Mouse (Mus musculus) lung, postnatal 0 days (tissue): ENCODE measurements around the gene Wfdc16. TPM values are rescaled to one million over a fixed set of nuclear protein-coding genes. Genes with fewer than 3 reads are reported as not detected.
"Not testable (repeated sequence)": the region's sequence is repeated elsewhere in the genome, so short reads cannot be mapped to it uniquely, and the experiment has no call there.

Experiments used
- ATAC-seq: fragments of 200-750 bp; cut with Nextera tagmentation; 2 replicates; pipeline ENCODE4 v1.8.0; 2017; ENCODE audit warnings: moderate library complexity
- DNase-seq: peaks from one replicate; pipeline ENCODE4 v3.0.0-alpha.2; 2016; ENCODE audit warnings: low spot score
- H3K27ac ChIP-seq: fragments of 300-500 bp; sonication (generic); 2 replicates; pipeline ENCODE4 v1.5.1; 2014; ENCODE audit warnings: antibody characterized with exemption, mild to moderate bottlenecking, low read length, mixed read lengths
- H3K27me3 ChIP-seq: fragments of 300-500 bp; sonication (generic); replicated peaks from 2 replicates; pipeline ENCODE4 v1.6.1; 2014; ENCODE audit warnings: low read length, mixed read lengths; ENCODE audit not compliant: insufficient read depth
- H3K36me3 ChIP-seq: fragments of 300-500 bp; sonication (generic); 2 replicates; pipeline ENCODE4 v1.6.1; 2014; ENCODE audit warnings: low read length, mixed read lengths; ENCODE audit not compliant: insufficient read depth
- H3K4me1 ChIP-seq: fragments of 300-500 bp; sonication (generic); 2 replicates; pipeline ENCODE4 v1.6.1; 2014; ENCODE audit warnings: antibody characterized with exemption, low read depth, low read length, mixed read lengths; ENCODE audit not compliant: insufficient read depth
- H3K4me2 ChIP-seq: fragments of 300-500 bp; sonication (generic); replicated peaks from 2 replicates; pipeline ENCODE4 v1.6.1; 2014; ENCODE audit warnings: low read depth, mild to moderate bottlenecking, low read length, moderate library complexity, mixed read lengths
- H3K4me3 ChIP-seq: fragments of 300-500 bp; sonication (generic); 2 replicates; pipeline ENCODE4 v1.5.1; 2014; ENCODE audit warnings: low read depth, low read length
- H3K9ac ChIP-seq: fragments of 300-500 bp; sonication (generic); replicated peaks from 2 replicates; pipeline ENCODE4 v1.6.1; 2014; ENCODE audit warnings: low read depth, mild to moderate bottlenecking
- H3K9me3 ChIP-seq: fragments of 300-500 bp; sonication (generic); 2 replicates; pipeline ENCODE4 v1.6.1; 2016; ENCODE audit warnings: low read length, mixed read lengths
- CTCF ChIP-seq: IDR thresholded peaks from 2 replicates; pipeline ENCODE4 v1.5.1; 2016; ENCODE audit warnings: antibody characterized with exemption, mild to moderate bottlenecking
- EP300 ChIP-seq: IDR thresholded peaks from 2 replicates; pipeline ENCODE4 v1.6.1; 2016; ENCODE audit warnings: antibody characterized with exemption, mild to moderate bottlenecking, control low read depth
- WGBS: fragments of 180-500 bp; shearing (Covaris S2); extraction: QIAGEN DNeasy Blood & Tissue Kit; methylation state at CpG from one replicate; pipeline ENCODE4 v1.1.7; 2014; 5-methylcytosine and 5-hydroxymethylcytosine counted together
- polyA plus RNA-seq: library from polyadenylated mRNA; unstranded; fragments of >200 nt; fragmentation: Nextera tagmentation; extraction: Ambion mirVana; gene quantifications from 2 replicates; pipeline ENCODE4 v1.2.1, GENCODE M21; 2015

The Wfdc16 gene
- polyA plus RNA-seq, 1 experiment from 2014 or later, result not detected

- H3K9ac ChIP-seq, result no peak overlapping the region
- no peak overlapping the region for H3K4me2 ChIP-seq
- no peaks in the 10 kb centered on the region for H3K27me3 ChIP-seq
- ATAC-seq, result no peak
- H3K36me3 ChIP-seq, result no peaks in the 10 kb centered on the region
- H3K9me3 ChIP-seq, result no peaks in the 10 kb centered on the region
- no peak overlapping the region for H3K27ac ChIP-seq
- H3K4me3 ChIP-seq, result no peak overlapping the region
- no peak for TF ChIP-seq EP300
- TF ChIP-seq CTCF, result no peak
- no peak for DNase-seq
- H3K4me1 ChIP-seq, result no peaks in the 10 kb centered on the region
- WGBS, result 54% methylated on average over 6 of the region's 6 CpGs
Measured at GRCm38 (mm10) chr2:164608781-164609180, 29.8 kb downstream of the Wfdc16 start.

- no peak overlapping the region for H3K4me3 ChIP-seq
- no peak for ATAC-seq
- WGBS, result 84% methylated on average over 8 of the region's 8 CpGs
- no peak overlapping the region for H3K27ac ChIP-seq
- no peak overlapping the region for H3K9ac ChIP-seq
- H3K4me2 ChIP-seq, result no peak overlapping the region
- DNase-seq, result no peak
- H3K36me3 ChIP-seq, result no peaks in the 10 kb centered on the region
- H3K9me3 ChIP-seq, result no peaks in the 10 kb centered on the region
- H3K4me1 ChIP-seq, result no peaks in the 10 kb centered on the region
- no peak for TF ChIP-seq CTCF
- no peak for TF ChIP-seq EP300
- H3K27me3 ChIP-seq, result no peaks in the 10 kb centered on the region
Measured at GRCm38 (mm10) chr2:164604411-164604810, 34.2 kb downstream of the Wfdc16 start.

GRCm38 (mm10) chr2:164603482-164603881, 35.1 kb downstream of the Wfdc16 start:
- DNase-seq (no peak), ATAC-seq (no peak)
- no peak overlapping the region for H3K9ac ChIP-seq
- H3K27me3 ChIP-seq, result no peaks in the 10 kb centered on the region
- 91% methylated on average over 3 of the region's 3 CpGs for WGBS
- H3K36me3 ChIP-seq, result no peaks in the 10 kb centered on the region
- no peak overlapping the region for H3K4me3 ChIP-seq
- TF ChIP-seq EP300, result no peak
- TF ChIP-seq CTCF, result peak; percentile 13; the same call in 1 of the 2 replicates
- no peak overlapping the region for H3K27ac ChIP-seq
- H3K4me2 ChIP-seq, result no peak overlapping the region
- H3K4me1 ChIP-seq, result no peaks in the 10 kb centered on the region
- H3K9me3 ChIP-seq, result no peaks in the 10 kb centered on the region

GRCm38 (mm10) chr2:164600179-164600578, 38.4 kb downstream of the Wfdc16 start:
- 0 out of 2 replicates have a peak, but pooled peaks have one; percentile 26 for TF ChIP-seq CTCF
- no peak for TF ChIP-seq EP300
- Histone ChIP-seq H3K4me1 (no peaks in the 10 kb centered on the region), H3K4me2 (no peak overlapping the region), H3K27me3 (no peaks in the 10 kb centered on the region), H3K9me3 (no peaks in the 10 kb centered on the region), H3K36me3 (no peaks in the 10 kb centered on the region), H3K27ac (no peak overlapping the region), H3K4me3 (no peak overlapping the region), H3K9ac (no peak overlapping the region)
- WGBS, result 61% methylated on average over 3 of the region's 3 CpGs
- no peak for ATAC-seq
- DNase-seq, result no peak

- Histone ChIP-seq H3K27ac (no peak within 1 kb of the TSS), H3K9me3 (no peaks in the 10 kb centered on the region), H3K4me2 (no peak within 1 kb of the TSS), H3K9ac (no peak within 1 kb of the TSS), H3K4me3 (no peak within 1 kb of the TSS), H3K27me3 (no peaks in the 10 kb centered on the region), H3K36me3 (no peaks in the 10 kb centered on the region), H3K4me1 (no peaks in the 10 kb centered on the region)
- DNase-seq, result no peak
- TF ChIP-seq CTCF, result no peak
- no peak for TF ChIP-seq EP300
- no peak for ATAC-seq
- 69% methylated on average over 4 of the region's 4 CpGs for WGBS
Measured at GRCm38 (mm10) chr2:164593494-164593893, 45.1 kb downstream of the Wfdc16 start, which contains the start of gene Eppin. TSS of gene Eppin (minus strand) at chr2:164593594.

- no peak overlapping the region for H3K4me3 ChIP-seq
- H3K4me1 ChIP-seq, result no peaks in the 10 kb centered on the region
- no peak overlapping the region for H3K4me2 ChIP-seq
- no peak overlapping the region for H3K9ac ChIP-seq
- WGBS, result 4% methylated on average over 4 of the region's 4 CpGs
- no peaks in the 10 kb centered on the region for H3K36me3 ChIP-seq
- H3K27ac ChIP-seq, result no peak overlapping the region
- no peaks in the 10 kb centered on the region for H3K9me3 ChIP-seq
- DNase-seq (peak; percentile 70), ATAC-seq (no peak)
- TF ChIP-seq EP300 (no peak), CTCF (peak; percentile 86)
- H3K27me3 ChIP-seq, result no peaks in the 10 kb centered on the region
Measured at GRCm38 (mm10) chr2:164592014-164592413, 46.6 kb downstream of the Wfdc16 start.

- not testable (repeated sequence) for H3K4me1 ChIP-seq, H3K9ac ChIP-seq, H3K27me3 ChIP-seq, H3K27ac ChIP-seq, H3K9me3 ChIP-seq, H3K4me3 ChIP-seq, H3K36me3 ChIP-seq, H3K4me2 ChIP-seq
- DNase-seq, result peak; percentile 19
- peak; percentile 41; the same call in 1 of the 2 replicates for ATAC-seq
- WGBS, result 41% methylated on average over 13 of the region's 13 CpGs
Measured at GRCm38 (mm10) chr2:164585025-164585725, 53.4 kb downstream of the Wfdc16 start, which contains the start of gene Wfdc6a. TSS of gene Wfdc6a (minus strand) at chr2:164585447.

Other genes with a start within 250 kb of the Wfdc16 start
- gene Slpi, start 249.7 kb downstream of the Wfdc16 start, polyA plus RNA-seq, result 79.5 and 106 TPM in 2 replicates
- gene Rbpjl, start 235.7 kb downstream of the Wfdc16 start, polyA plus RNA-seq, result 29.7 and 42.6 TPM in 2 replicates
- 71.4 and 81.2 TPM in 2 replicates for gene Matn4, start 233.6 kb downstream of the Wfdc16 start, polyA plus RNA-seq
- gene Sdc4, start 194.9 kb downstream of the Wfdc16 start, polyA plus RNA-seq, result 217 and 289 TPM in 2 replicates
- gene Sys1, start 181.8 kb downstream of the Wfdc16 start, polyA plus RNA-seq, result 63.5 and 66.2 TPM in 2 replicates
- gene Gm20458, start 177.8 kb downstream of the Wfdc16 start, polyA plus RNA-seq, result 23.5 and 32.9 TPM in 2 replicates
- gene Trp53tg5, start 165.1 kb downstream of the Wfdc16 start, polyA plus RNA-seq, result not detected in 2 replicates
- 39.9 and 44.6 TPM in 2 replicates for gene Dbndd2, start 152.7 kb downstream of the Wfdc16 start, polyA plus RNA-seq
- 45.5 and 54.8 TPM in 2 replicates for gene Pigt, start 141.3 kb downstream of the Wfdc16 start, polyA plus RNA-seq
- gene Wfdc2, start 76.4 kb downstream of the Wfdc16 start, polyA plus RNA-seq, result 1,345 and 1,354 TPM in 2 replicates
- gene Spint3, start 65.3 kb downstream of the Wfdc16 start, polyA plus RNA-seq, result not detected in 2 replicates
- gene Wfdc6a, start 53.3 kb downstream of the Wfdc16 start, polyA plus RNA-seq, result 0.93 and 1.0 TPM in 2 replicates
- gene Eppin, start 45.2 kb downstream of the Wfdc16 start, polyA plus RNA-seq, result not detected in 2 replicates
- 0.90 and 1.3 TPM in 2 replicates for gene Wfdc6b, start 25.3 kb downstream of the Wfdc16 start, polyA plus RNA-seq
- gene Wfdc8, start 25.2 kb downstream of the Wfdc16 start, polyA plus RNA-seq, result 0.36 and 0.43 TPM in 2 replicates
- gene Wfdc10, start 17.2 kb upstream of the Wfdc16 start, polyA plus RNA-seq, result 0.57 and 0.88 TPM in 2 replicates
- gene Wfdc9, start 17.8 kb upstream of the Wfdc16 start, polyA plus RNA-seq, result not detected in 2 replicates
- gene Wfdc11, start 35.3 kb upstream of the Wfdc16 start, polyA plus RNA-seq, result not detected in 2 replicates
- gene Wfdc13, start 46.3 kb upstream of the Wfdc16 start, polyA plus RNA-seq, result 1.3 and 1.9 TPM in 2 replicates
- gene Spint4, start 59.7 kb upstream of the Wfdc16 start, polyA plus RNA-seq, result not detected in 2 replicates
- not detected in 2 replicates for gene Spint5, start 76.5 kb upstream of the Wfdc16 start, polyA plus RNA-seq
- 6.4 and 6.6 TPM in 2 replicates for gene Wfdc3, start 107.1 kb upstream of the Wfdc16 start, polyA plus RNA-seq
- gene Dnttip1, start 107.2 kb upstream of the Wfdc16 start, polyA plus RNA-seq, result 47.1 and 47.2 TPM in 2 replicates
- gene Ube2c, start 131.1 kb upstream of the Wfdc16 start, polyA plus RNA-seq, result 21.1 and 33.3 TPM in 2 replicates
- gene Tnnc2, start 141.2 kb upstream of the Wfdc16 start, polyA plus RNA-seq, result 0.47 and 1.2 TPM in 2 replicates
- 27.4 and 28.6 TPM in 2 replicates for gene Snx21, start 147.0 kb upstream of the Wfdc16 start, polyA plus RNA-seq
- 17.8 and 18.9 TPM in 2 replicates for gene Acot8, start 166.1 kb upstream of the Wfdc16 start, polyA plus RNA-seq
- gene Zswim3, start 166.3 kb upstream of the Wfdc16 start, polyA plus RNA-seq, result 4.3 and 5.3 TPM in 2 replicates
- 7.7 and 8.1 TPM in 2 replicates for gene Zswim1, start 183.9 kb upstream of the Wfdc16 start, polyA plus RNA-seq
- gene Spata25, start 189.7 kb upstream of the Wfdc16 start, polyA plus RNA-seq, result not detected in 2 replicates
- gene Ctsa, start 194.1 kb upstream of the Wfdc16 start, polyA plus RNA-seq, result 146 and 147 TPM in 2 replicates
- gene Neurl2, start 194.7 kb upstream of the Wfdc16 start, polyA plus RNA-seq, result 5.4 and 6.5 TPM in 2 replicates
- 286 and 314 TPM in 2 replicates for gene Pltp, start 218.9 kb upstream of the Wfdc16 start, polyA plus RNA-seq
- gene Pcif1, start 240.5 kb upstream of the Wfdc16 start, polyA plus RNA-seq, result 60.9 and 71.3 TPM in 2 replicates